18 mouse cellular contexts compared by ENCODE assay signal in genomic region chr12:8422676-8423075, GRCm38 (mm10).
DNase-seq lines count a peak whose midpoint lies in the region.
"Had no signal": no experiment of that assay in that cellular context is flagged by ENCODE, and none has a peak within 500 bp of the region (broad histone marks: within the 10 kb centered on the region; RNA-seq: fewer than 3 reads in every experiment).

No protein-coding gene starts in this region.

- peak; percentile 24 to 39 for DNase-seq in cerebellum, postnatal 10 days
- no peak for DNase-seq in cerebellum, postnatal 4 days (ENCODE audit: low spot score in 2 of 2)
- DNase-seq in layer of hippocampus, adult 18-20 months (ENCODE audit: low spot score in 2 of 2), result peak; percentile 31 to 70
- no peak for DNase-seq in layer of hippocampus, adult 9-10 months (ENCODE audit: low spot score)
- peak; percentile 38 to 47 for DNase-seq in layer of hippocampus, postnatal 14 days (ENCODE audit: low spot score in 2 of 2)
- no peak for DNase-seq in layer of hippocampus, adult 11-12 months (ENCODE audit: low spot score)
- DNase-seq in brain, adult 2 months (ENCODE audit: low read depth, low spot score), result peak; percentile 46
- no peak for DNase-seq in adrenal gland, postnatal 10 days
- DNase-seq: adrenal gland, adult 8-10 months; adrenal gland, postnatal 36 days; cerebellum, adult 11 months; cerebellum, adult 2 months; cerebellum, adult 9-11 months; cerebellum, postnatal 36 days; gastrocnemius, postnatal 25 days; heart, adult 18-20 months; heart, postnatal 10 days; heart, postnatal 36 days had no signal

Comparison
In these comparisons a context has a peak if more than half of its experiments do, and no peak if none do; other contexts are left out.
1. DNase-seq: peak in cerebellum, postnatal 10 days (2 of 2), layer of hippocampus, adult 18-20 months (2 of 2), layer of hippocampus, postnatal 14 days (2 of 2) and brain, adult 2 months (single experiment); none in cerebellum, postnatal 4 days (0 of 2), layer of hippocampus, adult 9-10 months (single experiment), layer of hippocampus, adult 11-12 months (single experiment) and adrenal gland, postnatal 10 days (single experiment).